Mouse (Mus musculus) kidney, postnatal 14 days (tissue): ENCODE data around the gene Anks3.

ENCODE experiments used
- DNase-seq: peaks from one replicate; pipeline ENCODE4 v3.0.0; 2022; ENCODE audit warnings: mixed read lengths

Anks3 gene

GRCm38 (mm10) chr16:4894201-4894908 lies 69.7 kb downstream of the Anks3 start:
- no peak for DNase-seq

- no peak for DNase-seq
These were observed 71.8 kb downstream of the Anks3 start for GRCm38 (mm10) chr16:4892171-4892570.
